9 mouse cellular contexts compared by ENCODE assay signal in genomic region chr7:3574216-3574615, GRCm38 (mm10). TPM values are rescaled to one million over a fixed set of nuclear protein-coding genes. Genes with fewer than 3 reads are reported as not detected.
A peak's percentile ranks its signal among the peaks of the same experiment; 100 is the strongest.
DNase-seq lines count a peak whose midpoint lies in the region; ATAC-seq and TF ChIP-seq lines count a peak whose summit lies in the region.
"Had no signal": no experiment of that assay in that cellular context is flagged by ENCODE, and none has a peak within 500 bp of the region (broad histone marks: within the 10 kb centered on the region; RNA-seq: fewer than 3 reads in every experiment).

No protein-coding gene starts in this region.

- CTCF ChIA-PET in Patski (lab: Charles Lee): no interaction called here

- DNase-seq in left cerebral cortex, adult 18-20 months (ENCODE audit: low spot score in 2 of 2): peak; percentile 30 to 49
- no peak for DNase-seq in left cerebral cortex, adult 11 months (ENCODE audit: low spot score)
- DNase-seq in Patski (ENCODE audit: low read depth, low spot score): no peak
- peak; percentile 28 to 70 for DNase-seq in layer of hippocampus, adult 18-20 months (ENCODE audit: low spot score in 2 of 2)
- peak; percentile 33 for DNase-seq in right cerebral cortex, postnatal 25 days
- DNase-seq in heart, postnatal 4 days: no peak
- no peak for DNase-seq in cerebellum, adult 9-10 months

- peaks cover 3% of the 10 kb centered on the region for H3K27me3 ChIP-seq in Patski
- H3K27me3 ChIP-seq: megakaryocyte, embryonic 14.5 days had no signal

- ATAC-seq in Patski: no peak

- TF ChIP-seq CTCF in Patski (IDR thresholded peaks at IDR 0.05): peak; percentile 41

- in situ Hi-C loops in Patski (cut with MboI; ENCODE audit: low pct_unique_long_range_greater_than_20kb): no loop called here

- POLR2A ChIA-PET in Patski (lab: Charles Lee): interaction anchor here (0.6 kb wide), 1 partner anchor 101 kb away, joined by 6 read pairs; no protein-coding TSS in a partner anchor

RNA-seq across cellular contexts. Expression of gene Oscar, which starts 41.7 kb away (rescaled TPM):
- 1 to 10 TPM in 1 of 2 experiments, under 1 TPM in 1; 0.87 to 1.1 TPM for total RNA-seq in left cerebral cortex, adult 18-20 months (2021)
- polyA plus RNA-seq in Patski (2021): 0.09 TPM
- total RNA-seq in layer of hippocampus, adult 18-20 months (2021): 1 to 10 TPM; 1.0 to 1.1 TPM
- under 1 TPM; 0.52 to 0.81 TPM for total RNA-seq in heart, postnatal 4 days (2021)
- polyA plus RNA-seq: liver, embryonic 16.5 days had no signal

RNA-seq across cellular contexts. Expression of gene Ndufa3, which starts 43.0 kb away (rescaled TPM):
- 100 to 1,000 TPM; 543 to 558 TPM for total RNA-seq in left cerebral cortex, adult 18-20 months (2021)
- polyA plus RNA-seq in Patski (2021): 328 TPM
- total RNA-seq in layer of hippocampus, adult 18-20 months (2021): 100 to 1,000 TPM; 549 to 603 TPM
- total RNA-seq in heart, postnatal 4 days (2021): 1,000 to 10,000 TPM; 1,232 to 1,303 TPM

RNA-seq across cellular contexts. Expression of gene Tfpt, which starts 55.5 kb away (rescaled TPM):
- 10 to 100 TPM; 37.0 to 39.4 TPM for total RNA-seq in left cerebral cortex, adult 18-20 months (2021)
- 27.1 TPM for polyA plus RNA-seq in Patski (2021)
- 10 to 100 TPM; 39.2 to 44.2 TPM for total RNA-seq in layer of hippocampus, adult 18-20 months (2021)
- 10 to 100 TPM; 18.0 to 23.0 TPM for total RNA-seq in heart, postnatal 4 days (2021)

RNA-seq across cellular contexts. Expression of gene Prpf31, which starts 55.6 kb away (rescaled TPM):
- total RNA-seq in left cerebral cortex, adult 18-20 months (2021): 10 to 100 TPM; 53.0 to 55.2 TPM
- polyA plus RNA-seq in Patski (2021): 58.0 TPM
- 10 to 100 TPM; 49.7 to 55.4 TPM for total RNA-seq in layer of hippocampus, adult 18-20 months (2021)
- 10 to 100 TPM; 37.5 to 40.3 TPM for total RNA-seq in heart, postnatal 4 days (2021)

Comparison
In these comparisons a context has a peak if more than half of its experiments do, and no peak if none do; other contexts are left out.
1. DNase-seq: peak in left cerebral cortex, adult 18-20 months (2 of 2), layer of hippocampus, adult 18-20 months (2 of 2) and right cerebral cortex, postnatal 25 days (single experiment); none in left cerebral cortex, adult 11 months (single experiment), Patski (single experiment), heart, postnatal 4 days (single experiment) and cerebellum, adult 9-10 months (single experiment).